Mouse (Mus musculus) MEL (cell line): ENCODE measurements at regions not wholly inside any gene's neighbourhood (a gene's known extent, or its start where the extent isn't known, plus 50 kb on each side); places are given as distances from the start of the nearest gene placed in this dataset.

Source experiments
- DNase-seq: peaks from one replicate; pipeline ENCODE4 v3.0.0; 2011; ENCODE audit warnings: low read depth, low spot score
- H3K27ac ChIP-seq: 2 replicates; pipeline ENCODE4 v1.5.1; 2012; ENCODE audit warnings: low read depth, mild to moderate bottlenecking, control low read depth, low read length, moderate library complexity; ENCODE audit not compliant: control insufficient read depth
- H3K27me3 ChIP-seq, 2 experiments: fragments of 150-350 bp in 1 of 2; sonication (generic) in 1 of 2; 2 replicates each; pipeline ENCODE4 v1.6.1; 2012; ENCODE audit warnings: low read length in 2 of 2, mild to moderate bottlenecking in 2 of 2, improper control_type of control experiment in 1 of 2, moderate library complexity in 1 of 2; ENCODE audit not compliant: insufficient read depth in 2 of 2, control insufficient read depth in 1 of 2
- H3K36me3 ChIP-seq, 2 experiments: 2 replicates each; pipeline ENCODE4 v1.6.1; 2012 to 2014; ENCODE audit warnings: low read length in 2 of 2, improper control_type of control experiment in 1 of 2, inconsistent platforms in 1 of 2, mild to moderate bottlenecking in 1 of 2; ENCODE audit not compliant: insufficient read depth in 2 of 2, control insufficient read depth in 1 of 2
- H3K4me1 ChIP-seq, 2 experiments: fragments of 150-350 bp in 1 of 2; sonication (generic) in 1 of 2; 2 replicates each; pipeline ENCODE4 v1.6.1; 2012; ENCODE audit warnings: low read length in 2 of 2, improper control_type of control experiment in 1 of 2, mild to moderate bottlenecking in 1 of 2; ENCODE audit not compliant: insufficient read depth in 2 of 2, control insufficient read depth in 1 of 2
- H3K4me3 ChIP-seq, 2 experiments: fragments of 150-350 bp in 1 of 2; sonication (generic) in 1 of 2; 2 replicates each; pipeline ENCODE4 v1.5.1; 2012; ENCODE audit warnings: low read depth in 2 of 2, low read length in 2 of 2, mild to moderate bottlenecking in 2 of 2, moderate library complexity in 2 of 2, control low read depth in 1 of 2, improper control_type of control experiment in 1 of 2; ENCODE audit not compliant: control insufficient read depth in 1 of 2, insufficient read depth in 1 of 2
- H3K79me2 ChIP-seq: 2 replicates; pipeline ENCODE4 v1.6.1; 2012; ENCODE audit warnings: mild to moderate bottlenecking, low read length, moderate library complexity; ENCODE audit not compliant: control insufficient read depth, poor library complexity, insufficient read depth
- H3K9ac ChIP-seq: 2 replicates; pipeline ENCODE4 v1.6.1; 2012; ENCODE audit warnings: low read depth, mild to moderate bottlenecking, control low read depth, low read length, moderate library complexity; ENCODE audit not compliant: control insufficient read depth, poor library complexity, severe bottlenecking
- H3K9me3 ChIP-seq: fragments of 150-350 bp; sonication (generic); replicated peaks from 2 replicates; pipeline ENCODE4 v1.6.1; 2012; ENCODE audit warnings: mild to moderate bottlenecking, low read length, improper control_type of control experiment, moderate library complexity; ENCODE audit not compliant: insufficient read depth
- BHLHE40 ChIP-seq: IDR thresholded peaks from 2 replicates; pipeline ENCODE4 v1.6.1; 2012; ENCODE audit warnings: low read depth, mild to moderate bottlenecking, inconsistent platforms, low read length, improper control_type of control experiment, borderline replicate concordance
- CHD1 ChIP-seq: IDR thresholded peaks from 2 replicates; pipeline ENCODE4 v1.6.1; 2012; ENCODE audit warnings: low read depth, mild to moderate bottlenecking, inconsistent platforms, low read length, improper control_type of control experiment
- CHD2 ChIP-seq: IDR thresholded peaks from 2 replicates; pipeline ENCODE4 v1.6.1; 2011; ENCODE audit warnings: low read length, improper control_type of control experiment
- E2F4 ChIP-seq: IDR thresholded peaks from 2 replicates; pipeline ENCODE4 v1.6.1; 2011; ENCODE audit warnings: low read depth, low read length, improper control_type of control experiment, borderline replicate concordance
- ELF1 ChIP-seq: IDR thresholded peaks from 2 replicates; pipeline ENCODE4 v1.6.1; 2014; ENCODE audit warnings: low read depth, mild to moderate bottlenecking, inconsistent platforms, low read length, improper control_type of control experiment, moderate library complexity
- EP300 ChIP-seq, 2 experiments: IDR thresholded peaks; 2 replicates each; pipeline ENCODE4 v1.6.1; 2011; ENCODE audit warnings: improper control_type of control experiment in 2 of 2, low read length in 2 of 2, low read depth in 1 of 2, mild to moderate bottlenecking in 1 of 2
- GATA1 ChIP-seq: IDR thresholded peaks from 2 replicates; pipeline ENCODE4 v1.6.1; 2011; ENCODE audit warnings: low read depth, low read length, improper control_type of control experiment
- HCFC1 ChIP-seq: IDR thresholded peaks from 2 replicates; pipeline ENCODE4 v1.6.1; 2012; ENCODE audit warnings: low read depth, mild to moderate bottlenecking, inconsistent platforms, low read length, improper control_type of control experiment, moderate library complexity
- KAT2A ChIP-seq: conservative IDR thresholded peaks from 2 replicates; pipeline ENCODE4 v1.6.1; 2012; ENCODE audit warnings: low read depth, low read length, improper control_type of control experiment, inconsistent platforms
- MAFK ChIP-seq: IDR thresholded peaks from 2 replicates; pipeline ENCODE4 v1.6.1; 2011; ENCODE audit warnings: low read depth, mild to moderate bottlenecking, low read length, improper control_type of control experiment, borderline replicate concordance
- MXI1 ChIP-seq: IDR thresholded peaks from 2 replicates; pipeline ENCODE4 v1.6.1; 2011; ENCODE audit warnings: mild to moderate bottlenecking, low read depth, low read length, improper control_type of control experiment
- MYB ChIP-seq: IDR thresholded peaks from 2 replicates; pipeline ENCODE4 v1.6.1; 2011; ENCODE audit warnings: mild to moderate bottlenecking, low read depth, low read length, improper control_type of control experiment
- MYC ChIP-seq: IDR thresholded peaks from 2 replicates; pipeline ENCODE4 v1.6.1; 2011; ENCODE audit warnings: low read depth, mild to moderate bottlenecking, low read length, improper control_type of control experiment, moderate library complexity
- NELFE ChIP-seq: IDR thresholded peaks from 2 replicates; pipeline ENCODE4 v1.6.1; 2011; ENCODE audit warnings: low read depth, low read length, improper control_type of control experiment
- POLR2A ChIP-seq, 2 experiments: IDR thresholded peaks; 2 replicates each; pipeline ENCODE4 v1.6.1; 2011 to 2012; ENCODE audit warnings: low read length in 2 of 2, mild to moderate bottlenecking in 2 of 2, control low read depth in 1 of 2, improper control_type of control experiment in 1 of 2, low read depth in 1 of 2, moderate library complexity in 1 of 2; ENCODE audit not compliant: control insufficient read depth in 1 of 2, insufficient read depth in 1 of 2, poor library complexity in 1 of 2
- POLR2AphosphoS5 ChIP-seq: IDR thresholded peaks from 2 replicates; pipeline ENCODE4 v1.6.1; 2012; ENCODE audit warnings: low read depth, borderline replicate concordance, mild to moderate bottlenecking, inconsistent platforms, low read length, moderate library complexity, mixed read lengths
- RAD21 ChIP-seq: IDR thresholded peaks from 2 replicates; pipeline ENCODE4 v1.6.1; 2011; ENCODE audit warnings: mild to moderate bottlenecking, low read depth, low read length, improper control_type of control experiment
- SIN3A ChIP-seq: IDR thresholded peaks from 2 replicates; pipeline ENCODE4 v1.6.1; 2012; ENCODE audit warnings: low read length, improper control_type of control experiment, inconsistent platforms
- TAL1 ChIP-seq: IDR thresholded peaks from 2 replicates; pipeline ENCODE4 v1.6.1; 2012; ENCODE audit warnings: mild to moderate bottlenecking, inconsistent platforms, low read length, moderate library complexity, mixed read lengths
- TBP ChIP-seq: IDR thresholded peaks from 2 replicates; pipeline ENCODE4 v1.8.0; 2011; ENCODE audit warnings: low read depth, low read length, improper control_type of control experiment
- TCF12 ChIP-seq: IDR thresholded peaks from 2 replicates; pipeline ENCODE4 v1.6.1; 2014; ENCODE audit warnings: low read depth, mild to moderate bottlenecking, inconsistent platforms, low read length, improper control_type of control experiment, moderate library complexity
- UBTF ChIP-seq: IDR thresholded peaks from 2 replicates; pipeline ENCODE4 v1.6.1; 2012; ENCODE audit warnings: low read depth, mild to moderate bottlenecking, inconsistent platforms, low read length, improper control_type of control experiment, moderate library complexity, borderline replicate concordance; ENCODE audit not compliant: insufficient read depth
- USF1 ChIP-seq: IDR thresholded peaks from 2 replicates; pipeline ENCODE4 v1.6.1; 2014; ENCODE audit warnings: low read depth, mild to moderate bottlenecking, inconsistent platforms, low read length, improper control_type of control experiment, moderate library complexity
- USF2 ChIP-seq, 2 experiments: IDR thresholded peaks; 2 replicates each; pipeline ENCODE4 v1.6.1; 2011 to 2012; ENCODE audit warnings: improper control_type of control experiment in 2 of 2, low read length in 2 of 2, borderline replicate concordance in 1 of 2, inconsistent platforms in 1 of 2, low read depth in 1 of 2, mild to moderate bottlenecking in 1 of 2; ENCODE audit not compliant: insufficient read depth in 1 of 2
- ZC3H11A ChIP-seq: IDR thresholded peaks from 2 replicates; pipeline ENCODE4 v1.6.1; 2012; ENCODE audit warnings: low read depth, mild to moderate bottlenecking, inconsistent platforms, low read length, improper control_type of control experiment
- ZMIZ1 ChIP-seq: IDR thresholded peaks from 2 replicates; pipeline ENCODE4 v1.6.1; 2012; ENCODE audit warnings: low read depth, mild to moderate bottlenecking, inconsistent platforms, low read length, improper control_type of control experiment, moderate library complexity

DNA sequence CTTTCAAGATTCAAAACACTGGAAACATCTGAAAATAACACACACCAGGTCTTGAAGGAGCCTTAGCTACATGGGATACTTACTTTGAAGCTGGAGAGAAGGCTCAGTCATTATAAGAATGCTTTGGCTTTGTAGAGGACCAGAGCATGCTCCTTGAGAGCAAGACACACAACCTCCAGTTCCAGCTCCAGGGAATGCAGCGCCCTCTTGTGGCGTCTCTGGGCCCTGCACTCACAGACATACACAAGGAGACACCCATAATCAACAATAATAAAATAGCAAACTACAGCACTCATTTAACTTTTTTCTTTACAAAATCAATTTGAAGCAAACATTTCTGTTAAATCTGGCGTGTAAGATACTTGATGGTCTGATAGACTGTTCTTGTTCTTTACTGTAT lies 413.2 kb upstream of the Nox3 start (continued):
- TF ChIP-seq MXI1 (no peak), POLR2AphosphoS5 (no peak), RAD21 (peak; percentile 57), TBP (no peak), ELF1 (no peak), GATA1 (no peak), KAT2A (no peak), CHD1 (no peak), USF2 (IDR thresholded peaks at IDR 0.05; ENCODE audit: borderline replicate concordance in 1 of 2, insufficient read depth in 1 of 2, low read depth in 1 of 2, low read length in 2 of 2) (no peak), USF1 (no peak), TAL1 (no peak)

DNA sequence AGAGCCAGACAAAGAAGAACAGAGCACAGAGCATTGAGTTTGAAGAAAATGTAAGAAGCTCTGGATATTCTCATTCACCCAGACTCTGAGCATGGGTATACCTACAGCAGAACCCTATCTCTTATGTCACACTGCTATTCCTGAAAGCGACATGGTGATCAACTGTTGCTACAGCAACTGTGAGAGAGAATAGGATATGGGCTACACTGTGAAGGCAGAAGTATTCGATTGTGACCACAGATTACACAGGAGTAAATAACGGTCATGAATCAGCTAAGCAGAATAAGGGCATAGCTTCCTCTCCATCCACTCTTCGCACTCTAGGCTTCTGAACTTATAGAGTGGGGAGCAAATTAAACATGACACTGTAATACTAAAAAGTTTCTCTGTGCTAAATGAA lies 417.0 kb upstream of the Nox3 start:
- no peak overlapping the region for H3K27ac ChIP-seq
- no peaks in the 10 kb centered on the region for H3K9me3 ChIP-seq
- no peaks in the 10 kb centered on the region for H3K79me2 ChIP-seq
- TF ChIP-seq TAL1 (no peak), E2F4 (no peak), UBTF (no peak), HCFC1 (no peak), MAFK (no peak), SIN3A (no peak), EP300 (IDR thresholded peaks at IDR 0.05; ENCODE audit: low read depth in 1 of 2, low read length in 2 of 2) (peak in 1 of 2 experiments; percentile 39; a peak in 2 of 4 replicates), MYC (no peak), MYB (no peak)
- TF ChIP-seq, all 39 proteins: peak for 1
- no peaks in the 10 kb centered on the region for H3K36me3 ChIP-seq
- no peaks in the 10 kb centered on the region for H3K4me1 ChIP-seq
- no peak overlapping the region for H3K4me3 ChIP-seq
- DNase-seq: peak; percentile 23
- H3K9ac ChIP-seq: no peak overlapping the region
- H3K27me3 ChIP-seq: no peaks in the 10 kb centered on the region

DNA sequence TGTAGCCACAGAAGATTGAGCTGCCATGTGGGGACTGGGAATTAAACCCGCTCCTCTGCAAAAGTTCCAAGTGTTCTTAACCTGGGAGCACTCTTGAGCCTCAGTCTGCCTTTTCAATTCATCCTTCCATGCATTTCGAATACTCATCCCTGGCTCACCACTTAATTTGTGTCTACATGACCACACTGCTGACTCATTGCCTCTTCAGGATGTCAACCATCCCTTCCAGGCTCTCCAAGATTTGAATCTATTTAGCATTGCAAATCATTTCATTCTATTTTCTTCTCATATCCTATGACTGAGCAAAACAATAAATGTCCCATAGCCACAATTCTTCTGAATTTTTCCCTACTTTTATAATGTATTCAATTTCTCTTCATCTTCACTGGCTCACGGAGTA lies 420.4 kb upstream of the Nox3 start:
- H3K9ac ChIP-seq: no peak overlapping the region
- H3K27ac ChIP-seq: no peak overlapping the region
- H3K4me1 ChIP-seq: no peaks in the 10 kb centered on the region
- no peaks in the 10 kb centered on the region for H3K36me3 ChIP-seq
- H3K4me3 ChIP-seq: no peak overlapping the region
- no peaks in the 10 kb centered on the region for H3K9me3 ChIP-seq
- DNase-seq: no peak
- no peaks in the 10 kb centered on the region for H3K27me3 ChIP-seq
- H3K79me2 ChIP-seq: no peaks in the 10 kb centered on the region
- TF ChIP-seq CHD2 (no peak), NELFE (no peak), ZC3H11A (no peak), TCF12 (no peak), ZMIZ1 (no peak), HCFC1 (no peak), MYC (no peak), POLR2A (IDR thresholded peaks at IDR 0.05; ENCODE audit: control insufficient read depth in 1 of 2, insufficient read depth in 1 of 2, low read depth in 1 of 2, low read length in 2 of 2, poor library complexity in 1 of 2) (no peak), CHD1 (no peak), EP300 (IDR thresholded peaks at IDR 0.05; ENCODE audit: low read depth in 1 of 2, low read length in 2 of 2) (no peak), UBTF (no peak), USF1 (no peak), KAT2A (no peak), SIN3A (no peak), ELF1 (no peak), BHLHE40 (no peak), MYB (no peak)
